Mouse (Mus musculus) stomach, postnatal 0 days (tissue): ENCODE results near the gene Disc1. TPM values are rescaled to one million over a fixed set of nuclear protein-coding genes. Genes with fewer than 3 reads are reported as not detected.

Source experiments
- ATAC-seq: fragments of 200-750 bp; cut with Nextera tagmentation; 2 replicates; pipeline ENCODE4 v1.8.0; 2017; ENCODE audit not compliant: low FRiP score, low TSS enrichment
- DNase-seq: peaks from one replicate; pipeline ENCODE4 v3.0.0-alpha.2; 2016; ENCODE audit warnings: low spot score
- H3K27ac ChIP-seq: fragments of 300-500 bp; sonication (generic); replicated peaks from 2 replicates; pipeline ENCODE4 v1.5.1; 2014; ENCODE audit warnings: mild to moderate bottlenecking, control low read depth
- H3K27me3 ChIP-seq: fragments of 300-500 bp; sonication (generic); 2 replicates; pipeline ENCODE4 v1.6.1; 2014; ENCODE audit warnings: low read length; ENCODE audit not compliant: control insufficient read depth, insufficient read depth
- H3K36me3 ChIP-seq: fragments of 300-500 bp; sonication (generic); 2 replicates; pipeline ENCODE4 v1.6.1; 2014; ENCODE audit warnings: low read length, mixed read lengths; ENCODE audit not compliant: control insufficient read depth, insufficient read depth
- H3K4me1 ChIP-seq: fragments of 300-500 bp; sonication (generic); replicated peaks from 2 replicates; pipeline ENCODE4 v1.6.1; 2014; ENCODE audit warnings: antibody characterized with exemption; ENCODE audit not compliant: control insufficient read depth, insufficient read depth
- H3K4me2 ChIP-seq: fragments of 300-500 bp; sonication (generic); replicated peaks from 2 replicates; pipeline ENCODE4 v1.6.1; 2014; ENCODE audit warnings: low read depth, mild to moderate bottlenecking, control low read depth, moderate library complexity
- H3K4me3 ChIP-seq: fragments of 300-500 bp; sonication (generic); 2 replicates; pipeline ENCODE4 v1.5.1; 2014; ENCODE audit warnings: low read depth, low read length, control low read depth
- H3K9ac ChIP-seq: fragments of 300-500 bp; sonication (generic); 2 replicates; pipeline ENCODE4 v1.6.1; 2014; ENCODE audit warnings: mild to moderate bottlenecking, low read length, control low read depth, mixed read lengths
- H3K9me3 ChIP-seq: fragments of 300-500 bp; sonication (generic); 2 replicates; pipeline ENCODE4 v1.6.1; 2016; ENCODE audit warnings: low read length; ENCODE audit not compliant: control insufficient read depth
- CTCF ChIP-seq: IDR thresholded peaks from 2 replicates; pipeline ENCODE4 v1.5.1; 2016; ENCODE audit warnings: antibody characterized with exemption, low read depth, mild to moderate bottlenecking, moderate library complexity
- EP300 ChIP-seq: optimal IDR thresholded peaks from 2 replicates; pipeline ENCODE3; 2016; ENCODE audit warnings: antibody characterized with exemption
- WGBS: fragments of 180-500 bp; shearing (Covaris S2); extraction: QIAGEN DNeasy Blood & Tissue Kit; methylation state at CpG from one replicate; pipeline ENCODE4 v1.1.7; 2014; 5-methylcytosine and 5-hydroxymethylcytosine counted together
- polyA plus RNA-seq: library from polyadenylated mRNA; unstranded; fragments of >200 nt; fragmentation: Nextera tagmentation; extraction: Ambion mirVana; gene quantifications from 2 replicates; pipeline ENCODE4 v1.2.1, GENCODE M21; 2015

Gene Disc1
- polyA plus RNA-seq, 1 experiment from 2014 or later: 0.53 TPM

DNA sequence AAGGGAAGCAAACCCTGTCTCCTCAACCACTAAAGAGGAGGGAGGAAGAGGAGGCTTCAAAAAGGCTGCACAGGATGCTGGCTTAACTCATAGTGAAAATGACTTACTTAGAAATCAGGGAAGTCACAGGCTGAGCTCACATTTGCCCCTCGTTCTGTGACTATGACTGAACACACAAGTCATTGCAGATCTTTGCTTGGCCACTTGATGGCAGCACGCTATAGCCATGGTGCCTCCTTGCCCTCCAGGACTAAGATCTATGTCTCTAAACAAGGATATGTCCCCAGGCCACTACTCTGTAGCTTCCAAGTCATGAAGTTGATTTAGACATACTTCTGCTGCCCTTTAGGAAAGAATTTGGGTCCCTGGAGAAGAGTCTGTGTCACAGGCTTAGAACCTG, 62.6 kb downstream of the Disc1 start:
- 23% methylated on average over 2 of the region's 2 CpGs for WGBS
- peak; percentile 42 for DNase-seq

DNA sequence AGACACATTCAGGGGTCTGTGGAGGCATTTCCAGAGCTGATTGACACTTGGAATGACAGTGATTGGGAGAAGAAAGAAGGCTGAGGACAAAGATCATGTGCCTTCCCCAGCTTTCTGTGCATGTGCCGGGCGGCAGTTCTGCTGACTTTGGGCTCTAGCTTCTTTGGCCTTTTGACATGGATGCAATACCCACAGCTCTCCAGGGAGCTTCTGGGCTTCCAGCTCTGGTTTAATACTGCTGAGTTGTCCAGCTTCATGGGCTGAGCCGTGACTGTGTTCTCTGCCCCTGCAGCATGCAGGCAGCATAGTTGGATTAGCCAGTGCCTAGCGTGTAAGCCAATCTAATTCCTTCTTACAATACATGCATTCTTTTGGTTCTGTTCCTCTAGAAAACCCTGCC, 72.5 kb downstream of the Disc1 start:
- no peak overlapping the region for H3K4me2 ChIP-seq
- no peaks in the 10 kb centered on the region for H3K9me3 ChIP-seq
- H3K27ac ChIP-seq: no peak overlapping the region
- ATAC-seq: no peak
- H3K36me3 ChIP-seq: no peaks in the 10 kb centered on the region
- H3K4me1 ChIP-seq: no peaks in the 10 kb centered on the region
- TF ChIP-seq CTCF (no peak), EP300 (no peak)
- DNase-seq: no peak
- H3K4me3 ChIP-seq: no peak overlapping the region
- H3K27me3 ChIP-seq: no peaks in the 10 kb centered on the region
- H3K9ac ChIP-seq: no peak overlapping the region
- 71% methylated on average over 4 of the region's 4 CpGs for WGBS

More for the DNA sequence above, 62.6 kb downstream of the Disc1 start:
- TF ChIP-seq CTCF (peak; percentile 87), EP300 (no peak)
- Histone ChIP-seq H3K4me3 (no peak overlapping the region), H3K9me3 (no peaks in the 10 kb centered on the region), H3K27me3 (no peaks in the 10 kb centered on the region), H3K9ac (no peak overlapping the region), H3K4me1 (no peaks in the 10 kb centered on the region), H3K36me3 (no peaks in the 10 kb centered on the region), H3K4me2 (no peak overlapping the region), H3K27ac (no peak overlapping the region)
- ATAC-seq: no peak

GRCm38 (mm10) chr8:125127621-125128020, 73.6 kb downstream of the Disc1 start:
- WGBS: 90% methylated on average over 7 of the region's 7 CpGs

GRCm38 (mm10) chr8:125128305-125128704, 74.3 kb downstream of the Disc1 start:
- peak; percentile 84 for TF ChIP-seq CTCF
- no peak for TF ChIP-seq EP300
- WGBS: 21% methylated on average over 6 of the region's 6 CpGs
- no peak overlapping the region for H3K4me2 ChIP-seq
- DNase-seq: peak; percentile 46
- H3K27me3 ChIP-seq: no peaks in the 10 kb centered on the region
- H3K4me3 ChIP-seq: no peak overlapping the region
- no peaks in the 10 kb centered on the region for H3K36me3 ChIP-seq
- ATAC-seq: no peak
- H3K9me3 ChIP-seq: no peaks in the 10 kb centered on the region
- H3K9ac ChIP-seq: no peak overlapping the region
- H3K4me1 ChIP-seq: no peaks in the 10 kb centered on the region
- H3K27ac ChIP-seq: no peak overlapping the region

More at GRCm38 (mm10) chr8:125127621-125128020, 73.6 kb downstream of the Disc1 start:
- H3K27me3 ChIP-seq: no peaks in the 10 kb centered on the region
- H3K4me3 ChIP-seq: no peak overlapping the region
- DNase-seq: no peak
- TF ChIP-seq EP300 (no peak), CTCF (no peak)
- H3K9ac ChIP-seq: no peak overlapping the region
- H3K27ac ChIP-seq: no peak overlapping the region
- no peak overlapping the region for H3K4me2 ChIP-seq
- no peaks in the 10 kb centered on the region for H3K9me3 ChIP-seq
- no peak for ATAC-seq
- no peaks in the 10 kb centered on the region for H3K4me1 ChIP-seq
- H3K36me3 ChIP-seq: no peaks in the 10 kb centered on the region

DNA sequence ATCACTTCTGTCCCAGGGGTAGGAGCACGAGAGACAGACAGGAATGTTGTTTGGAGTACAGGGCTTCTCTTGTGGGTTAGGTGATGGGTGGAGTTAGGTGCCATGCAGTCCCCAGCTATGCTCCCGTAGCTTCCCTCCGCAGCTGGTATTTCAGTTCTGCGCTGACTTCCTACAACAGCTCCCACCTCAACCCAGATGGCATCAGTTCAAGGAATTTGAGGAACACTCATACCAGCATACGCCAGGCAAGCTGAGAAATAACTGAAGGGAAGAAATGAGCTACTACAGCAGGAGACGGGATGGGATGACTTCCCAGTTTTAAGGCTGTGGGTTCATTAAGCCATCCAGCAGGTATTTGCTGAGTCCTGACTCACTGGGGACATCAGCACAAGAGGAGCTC, 76.8 kb downstream of the Disc1 start:
- H3K9me3 ChIP-seq: no peaks in the 10 kb centered on the region
- H3K9ac ChIP-seq: no peak overlapping the region
- DNase-seq (no peak), ATAC-seq (no peak)
- WGBS: 77% methylated on average over 6 of the region's 6 CpGs
- H3K27ac ChIP-seq: no peak overlapping the region
- no peak overlapping the region for H3K4me3 ChIP-seq
- H3K4me2 ChIP-seq: no peak overlapping the region
- no peaks in the 10 kb centered on the region for H3K36me3 ChIP-seq
- TF ChIP-seq CTCF: no peak
- no peak for TF ChIP-seq EP300
- H3K4me1 ChIP-seq: 0 out of 2 replicates have a peak, but pooled peaks cover 2% of the 10 kb centered on the region
- no peaks in the 10 kb centered on the region for H3K27me3 ChIP-seq

GRCm38 (mm10) chr8:125131265-125131664, 77.3 kb downstream of the Disc1 start:
- Histone ChIP-seq H3K4me2 (no peak overlapping the region), H3K4me3 (no peak overlapping the region), H3K9ac (no peak overlapping the region), H3K27me3 (no peaks in the 10 kb centered on the region), H3K4me1 (0 out of 2 replicates have a peak, but pooled peaks cover 2% of the 10 kb centered on the region), H3K27ac (no peak overlapping the region), H3K9me3 (no peaks in the 10 kb centered on the region), H3K36me3 (no peaks in the 10 kb centered on the region)
- ATAC-seq (no peak), DNase-seq (no peak)
- 74% methylated on average over 7 of the region's 7 CpGs for WGBS
- TF ChIP-seq EP300: no peak
- no peak for TF ChIP-seq CTCF
